Mouse (Mus musculus) small intestine, adult 2 months (tissue): ENCODE results near the gene Tmeff2.

ENCODE experiments used
- CTCF ChIP-seq: fragments of 200-500 bp; IDR thresholded peaks from 2 replicates; pipeline ENCODE4 v1.5.1; 2012; ENCODE audit warnings: low read depth, mild to moderate bottlenecking, control low read depth, inconsistent platforms, low read length, moderate library complexity, mixed read lengths; ENCODE audit not compliant: insufficient replicate concordance, insufficient read length; ENCODE audit errors: extremely low read depth
- POLR2A ChIP-seq: fragments of 200-500 bp; IDR thresholded peaks from 2 replicates; pipeline ENCODE4 v1.6.1; 2012; ENCODE audit warnings: low read depth, mild to moderate bottlenecking, control low read depth, inconsistent platforms, low read length, moderate library complexity

GRCm38 (mm10) chr1:51152856-51153255, 252.4 kb downstream of the Tmeff2 start:
- no peak for TF ChIP-seq CTCF
- no peak for TF ChIP-seq POLR2A
